Mouse (Mus musculus) MEL-GATA-1-ER (cell line): ENCODE data around the gene Abi1.
A peak's percentile ranks its signal among the peaks of the same experiment; 100 is the strongest.
"Not testable (repeated sequence)": the region's sequence is repeated elsewhere in the genome, so short reads cannot be mapped to it uniquely, and the experiment has no call there.

Source experiments
- DNase-seq: peaks from one replicate; pipeline ENCODE4 v3.0.0-alpha.2; 2012; ENCODE audit warnings: low read depth; ENCODE audit errors: extremely low read depth

Gene Abi1

GRCm38 (mm10) chr2:23040001-23040646 lies at the start of gene Abi1:
TSS of gene Abi1 (minus strand) at chr2:23040241.
- peak; percentile 96 for DNase-seq

- DNase-seq: no peak
Observed at GRCm38 (mm10) chr2:23084540-23084939, 44.5 kb upstream of the Abi1 start.

- no peak for DNase-seq
Observed at GRCm38 (mm10) chr2:23078588-23078987, 38.5 kb upstream of the Abi1 start.

GRCm38 (mm10) chr2:23077693-23078092 lies 37.7 kb upstream of the Abi1 start:
- DNase-seq: no peak

GRCm38 (mm10) chr2:23076783-23077182 lies 36.7 kb upstream of the Abi1 start:
- no peak for DNase-seq

- no peak for DNase-seq
Observed at GRCm38 (mm10) chr2:23075846-23076245, 35.8 kb upstream of the Abi1 start.

GRCm38 (mm10) chr2:23071406-23071805 lies 31.4 kb upstream of the Abi1 start:
- DNase-seq: no peak

GRCm38 (mm10) chr2:23070491-23070890 lies 30.4 kb upstream of the Abi1 start:
- DNase-seq: no peak

GRCm38 (mm10) chr2:23068894-23069744 lies 29.1 kb upstream of the Abi1 start:
- DNase-seq: peak; percentile 86

GRCm38 (mm10) chr2:23068370-23068737 lies 28.3 kb upstream of the Abi1 start:
- DNase-seq: no peak

- peak; percentile 97 for DNase-seq
Observed at GRCm38 (mm10) chr2:23067552-23068369, 27.7 kb upstream of the Abi1 start, which contains the start of gene Acbd5. TSS of gene Acbd5 (plus strand) at chr2:23068167.

GRCm38 (mm10) chr2:23052523-23052922 lies 12.5 kb upstream of the Abi1 start:
- no peak for DNase-seq

GRCm38 (mm10) chr2:23051890-23052289 lies 11.8 kb upstream of the Abi1 start:
- DNase-seq: no peak

- DNase-seq: no peak
Observed at GRCm38 (mm10) chr2:23048006-23048405, 8.0 kb upstream of the Abi1 start.

GRCm38 (mm10) chr2:23045703-23046102 lies 5.7 kb upstream of the Abi1 start:
- DNase-seq: no peak

- no peak for DNase-seq
Observed at GRCm38 (mm10) chr2:23042189-23042588, 2.1 kb upstream of the Abi1 start.

GRCm38 (mm10) chr2:23041457-23041856 lies 1.4 kb upstream of the Abi1 start:
- DNase-seq: peak; percentile 64

GRCm38 (mm10) chr2:23040690-23041089 lies 649 bp upstream of the Abi1 start:
- not testable (repeated sequence) for DNase-seq

GRCm38 (mm10) chr2:23039082-23040000 lies 700 bp downstream of the Abi1 start:
- DNase-seq: peak; percentile 43

- DNase-seq: peak; percentile 15
Observed at GRCm38 (mm10) chr2:23035467-23035866, 4.6 kb downstream of the Abi1 start.
